17 mouse cellular contexts compared by ENCODE assay signal in genomic region chr5:119840404-119840803, GRCm38 (mm10). TPM values are rescaled to one million over a fixed set of nuclear protein-coding genes. Genes with fewer than 3 reads are reported as not detected.
DNase-seq lines count a peak whose midpoint lies in the region; ATAC-seq lines count a peak whose summit lies in the region.
"Had no signal": no experiment of that assay in that cellular context is flagged by ENCODE, and none has a peak within 500 bp of the region (broad histone marks: within the 10 kb centered on the region; RNA-seq: fewer than 3 reads in every experiment).

No protein-coding gene starts in this region.

- peak overlapping the region; percentile 74 for H3K4me3 ChIP-seq in heart, embryonic 10.5 days
- no peak overlapping the region for H3K4me3 ChIP-seq in liver, embryonic 11.5 days (ENCODE audit: low read depth, low read length)
- peak overlapping the region; percentile 63 for H3K4me3 ChIP-seq in limb, embryonic 11.5 days (ENCODE audit: low read depth, low read length)
- H3K4me3 ChIP-seq: hindbrain, embryonic 12.5 days; megakaryocyte, embryonic 14.5 days had no signal

- no peaks in the 10 kb centered on the region for H3K9me3 ChIP-seq in heart, embryonic 10.5 days
- H3K9me3 ChIP-seq in liver, embryonic 11.5 days (ENCODE audit: control insufficient read depth, low read length): no peaks in the 10 kb centered on the region
- H3K9me3 ChIP-seq in limb, embryonic 11.5 days (ENCODE audit: control insufficient read depth, low read length): no peaks in the 10 kb centered on the region
- H3K9me3 ChIP-seq: hindbrain, embryonic 12.5 days; megakaryocyte, embryonic 14.5 days had no signal

- peaks cover 66% of the 10 kb centered on the region for H3K27me3 ChIP-seq in heart, embryonic 10.5 days (ENCODE audit: insufficient read depth, poor library complexity, severe bottlenecking)
- H3K27me3 ChIP-seq in liver, embryonic 11.5 days (replicated peaks; ENCODE audit: control insufficient read depth, insufficient read depth, low read length): peaks cover 100% of the 10 kb centered on the region
- peaks cover 63% of the 10 kb centered on the region for H3K27me3 ChIP-seq in limb, embryonic 11.5 days (ENCODE audit: control insufficient read depth, insufficient read depth, low read length)

- H3K4me1 ChIP-seq in heart, embryonic 10.5 days: peaks cover 57% of the 10 kb centered on the region
- H3K4me1 ChIP-seq in liver, embryonic 11.5 days (replicated peaks; ENCODE audit: control insufficient read depth, insufficient read depth, low read length): no peaks in the 10 kb centered on the region
- H3K4me1 ChIP-seq in limb, embryonic 11.5 days (ENCODE audit: control insufficient read depth, insufficient read depth, low read length): peaks cover 12% of the 10 kb centered on the region

- 3% methylated on average over 7 of the region's 7 CpGs for WGBS in heart, embryonic 10.5 days
- WGBS in liver, embryonic 11.5 days: 4% methylated on average over 7 of the region's 7 CpGs
- 0% methylated on average over 7 of the region's 7 CpGs for WGBS in limb, embryonic 11.5 days

- no peak for ATAC-seq in liver, embryonic 11.5 days (replicated peaks; ENCODE audit: low FRiP score)
- no peak for ATAC-seq in limb, embryonic 11.5 days (ENCODE audit: insufficient number of reproducible peaks, low FRiP score, low TSS enrichment, low read depth)

- no peak overlapping the region for H3K9ac ChIP-seq in liver, embryonic 11.5 days (ENCODE audit: low read depth, low read length)
- peak overlapping the region; percentile 86 for H3K9ac ChIP-seq in limb, embryonic 11.5 days (ENCODE audit: low read length)
- H3K9ac ChIP-seq: hindbrain, embryonic 12.5 days had no signal

- intact Hi-C loops in heart, postnatal 14 days (cut with DNase I): no loop called here

- no peak for DNase-seq in heart, embryonic 10.5 days (ENCODE audit: low spot score)
- DNase-seq in heart, postnatal 14 days: no peak
- DNase-seq in liver, embryonic 11.5 days (ENCODE audit: low spot score): no peak
- no peak for DNase-seq in liver
- DNase-seq in ZHBTc4 (ENCODE audit: low read depth, low spot score): peak; percentile 60
- DNase-seq in limb, embryonic 11.5 days (ENCODE audit: low spot score): no peak
- no peak for DNase-seq in layer of hippocampus, adult 9-10 months (ENCODE audit: low spot score)
- DNase-seq in urinary bladder, postnatal 10 days (ENCODE audit: low spot score): no peak
- DNase-seq: B cell, adult 2 months; cerebellum, postnatal 25 days; kidney, adult 9 months; thymus, postnatal 14 days had no signal

- peaks cover 33% of the 10 kb centered on the region for H3K36me3 ChIP-seq in heart, embryonic 10.5 days
- H3K36me3 ChIP-seq in liver, embryonic 11.5 days (ENCODE audit: control insufficient read depth, insufficient read depth, low read length): no peaks in the 10 kb centered on the region
- H3K36me3 ChIP-seq in limb, embryonic 11.5 days (ENCODE audit: control insufficient read depth, insufficient read depth, low read length): 0 out of 2 replicates have a peak, but pooled peaks cover 2% of the 10 kb centered on the region
- H3K36me3 ChIP-seq: hindbrain, embryonic 12.5 days had no signal

- H3K4me2 ChIP-seq in liver, embryonic 11.5 days: peak overlapping the region; percentile 43; the same call in 1 of the 2 replicates
- peak overlapping the region; percentile 60 for H3K4me2 ChIP-seq in limb, embryonic 11.5 days (ENCODE audit: low read depth, severe bottlenecking)
- H3K4me2 ChIP-seq: hindbrain, embryonic 12.5 days had no signal

- H3K27ac ChIP-seq in heart, embryonic 10.5 days: peak overlapping the region; percentile 97
- H3K27ac ChIP-seq in liver, embryonic 11.5 days (ENCODE audit: low read depth, low read length): no peak overlapping the region
- H3K27ac ChIP-seq in limb, embryonic 11.5 days (replicated peaks; ENCODE audit: low read depth, low read length): peak overlapping the region; percentile 89
- H3K27ac ChIP-seq: hindbrain, embryonic 12.5 days had no signal

RNA-seq across cellular contexts. Expression of gene Tbx5, which starts 7.9 kb away (rescaled TPM):
- 41.9 and 44.2 TPM in 2 replicates for polyA plus RNA-seq in heart, embryonic 10.5 days (2016; fragmentation: Nextera tagmentation; extraction: Ambion mirVana)
- total RNA-seq in heart, postnatal 14 days (2021): 10 to 100 TPM; 18.9 to 36.8 TPM
- 3.6 and 5.7 TPM in 2 replicates for polyA plus RNA-seq in liver, embryonic 11.5 days (2014; fragmentation: Nextera tagmentation; extraction: Ambion mirVana)
- polyA plus RNA-seq in limb, embryonic 11.5 days (2014; fragmentation: Nextera tagmentation; extraction: Ambion mirVana): 34.3 and 40.5 TPM in 2 replicates
- total RNA-seq: layer of hippocampus, postnatal 25 days; liver, adult 2 months; MEL had no signal
- polyA plus RNA-seq: liver, adult 2 months had no signal
